Mouse (Mus musculus): Measurements from ENCODE around the gene Gm6993. TPM values are rescaled to one million over a fixed set of nuclear protein-coding genes. Genes with fewer than 3 reads are reported as not detected.

Gm6993 gene
- polyA plus RNA-seq, 1 experiment: not detected

DNA sequence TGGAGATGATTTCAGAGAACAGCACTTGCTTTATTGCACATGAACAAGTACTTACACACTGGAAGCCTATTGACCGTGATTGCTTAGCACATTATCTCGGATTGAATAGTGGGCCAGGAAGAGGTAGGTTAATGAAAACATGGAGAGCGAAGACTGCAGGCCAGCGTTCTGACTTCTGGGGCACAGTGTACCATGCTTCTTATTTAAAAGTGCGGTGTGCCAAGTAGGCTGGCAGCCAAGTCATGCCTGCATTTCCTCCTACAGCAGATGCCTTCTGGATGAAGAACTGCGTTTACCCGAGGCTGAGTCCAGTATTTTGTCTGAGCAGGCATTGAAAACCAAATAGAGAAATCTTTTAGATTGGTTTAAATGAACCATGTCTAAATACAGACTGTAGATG lies 27.0 kb upstream of the Gm6993 start:
- no peaks in the 10 kb centered on the region for H3K4me1 ChIP-seq (ENCODE audit: control insufficient read depth, insufficient read depth, low read length)
- WGBS: 74% methylated on average over 7 of the region's 7 CpGs
- TF ChIP-seq POLR2A (IDR thresholded peaks at IDR 0.05; ENCODE audit: borderline replicate concordance, control insufficient read depth, low read depth, low read length) (no peak), CTCF (IDR thresholded peaks at IDR 0.05; ENCODE audit: control insufficient read depth, insufficient read depth, low read length) (no peak)

DNA sequence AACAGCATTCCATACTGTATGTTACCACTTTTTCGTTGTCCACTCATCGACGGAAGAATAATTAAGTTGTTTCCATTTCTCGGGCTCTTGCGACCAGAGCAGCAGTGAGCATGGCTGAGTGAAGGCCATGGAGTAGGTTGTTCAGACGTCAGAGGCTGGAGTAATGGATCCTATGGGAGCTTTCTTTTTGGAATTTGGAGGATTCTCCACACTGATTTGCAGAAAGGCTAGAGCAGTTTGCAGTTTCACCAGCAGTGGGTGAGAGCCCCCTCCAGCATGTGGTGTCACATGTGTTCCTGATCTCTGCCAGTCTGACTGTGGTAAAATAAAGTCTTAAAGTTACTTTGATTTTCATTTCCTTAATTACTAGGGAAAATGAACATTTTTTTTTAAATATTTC lies 25.6 kb upstream of the Gm6993 start:
- no peak overlapping the region for H3K27ac ChIP-seq (ENCODE audit: control insufficient read depth, insufficient read depth, low read depth, low read length, poor library complexity)
- no peak overlapping the region for H3K4me3 ChIP-seq (replicated peaks; ENCODE audit: control insufficient read depth, low read depth, low read length)
- H3K4me1 ChIP-seq (ENCODE audit: control insufficient read depth, insufficient read depth, low read length): no peaks in the 10 kb centered on the region
- TF ChIP-seq POLR2A (IDR thresholded peaks at IDR 0.05; ENCODE audit: borderline replicate concordance, control insufficient read depth, low read depth, low read length) (no peak), CTCF (IDR thresholded peaks at IDR 0.05; ENCODE audit: control insufficient read depth, insufficient read depth, low read length) (no peak)
- WGBS: 83% methylated on average over 6 of the region's 6 CpGs

More for the DNA sequence above, 27.0 kb upstream of the Gm6993 start:
- H3K4me3 ChIP-seq (replicated peaks; ENCODE audit: control insufficient read depth, low read depth, low read length): no peak overlapping the region
- H3K27ac ChIP-seq (ENCODE audit: control insufficient read depth, insufficient read depth, low read depth, low read length, poor library complexity): no peak overlapping the region

DNA sequence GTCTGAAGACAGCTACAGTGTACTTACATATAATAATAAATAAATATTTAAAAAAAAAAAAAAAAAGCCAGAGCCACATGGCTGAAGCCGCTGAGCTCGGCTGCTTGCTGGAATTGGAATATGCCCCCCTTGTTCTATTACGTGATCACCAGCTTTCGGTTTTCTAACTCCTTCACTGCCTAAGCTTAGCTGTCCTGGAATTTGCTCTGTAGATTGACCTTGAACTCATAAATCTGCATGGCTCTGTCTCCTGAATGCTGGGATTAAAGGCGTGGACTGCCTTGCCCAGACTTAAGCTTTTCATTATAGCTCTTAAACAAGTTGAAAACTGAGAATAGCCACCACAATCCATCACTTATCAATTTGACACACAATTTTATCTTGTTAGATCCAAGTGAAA lies 23.3 kb upstream of the Gm6993 start:
- Histone ChIP-seq H3K27ac (ENCODE audit: control insufficient read depth, insufficient read depth, low read depth, low read length, poor library complexity) (no peak overlapping the region), H3K4me1 (ENCODE audit: control insufficient read depth, insufficient read depth, low read length) (no peaks in the 10 kb centered on the region), H3K4me3 (replicated peaks; ENCODE audit: control insufficient read depth, low read depth, low read length) (no peak overlapping the region)
- TF ChIP-seq POLR2A (IDR thresholded peaks at IDR 0.05; ENCODE audit: borderline replicate concordance, control insufficient read depth, low read depth, low read length) (no peak), CTCF (IDR thresholded peaks at IDR 0.05; ENCODE audit: control insufficient read depth, insufficient read depth, low read length) (no peak)
- WGBS: 91% methylated on average over 5 of the region's 5 CpGs

DNA sequence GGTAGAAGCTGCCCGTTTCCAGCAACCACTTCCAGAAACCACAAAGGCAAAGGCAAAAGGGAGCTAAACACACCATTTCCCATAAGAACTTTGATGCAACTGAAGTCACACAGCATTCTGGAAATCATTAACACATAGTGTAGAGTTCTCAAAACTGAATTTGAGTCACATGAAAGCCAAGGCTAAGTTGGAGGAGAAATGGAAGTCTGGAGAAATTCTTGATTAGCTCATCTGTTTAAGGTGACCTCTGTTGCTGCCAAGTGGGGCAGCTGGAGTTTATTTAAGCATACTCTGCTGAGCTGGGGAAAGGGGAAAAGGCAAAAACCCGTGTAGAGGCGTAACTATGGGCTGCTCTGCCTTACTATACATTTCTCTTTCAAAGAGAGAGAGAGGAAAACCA lies 21.8 kb upstream of the Gm6993 start:
- H3K27ac ChIP-seq (ENCODE audit: control insufficient read depth, insufficient read depth, low read depth, low read length, poor library complexity): no peak overlapping the region
- H3K4me1 ChIP-seq (ENCODE audit: control insufficient read depth, insufficient read depth, low read length): no peaks in the 10 kb centered on the region
- WGBS: 60% methylated on average over 3 of the region's 3 CpGs
- no peak overlapping the region for H3K4me3 ChIP-seq (replicated peaks; ENCODE audit: control insufficient read depth, low read depth, low read length)
- TF ChIP-seq CTCF (IDR thresholded peaks at IDR 0.05; ENCODE audit: control insufficient read depth, insufficient read depth, low read length) (no peak), POLR2A (IDR thresholded peaks at IDR 0.05; ENCODE audit: borderline replicate concordance, control insufficient read depth, low read depth, low read length) (no peak)

- Histone ChIP-seq H3K4me3 (replicated peaks; ENCODE audit: control insufficient read depth, low read depth, low read length) (no peak overlapping the region), H3K27ac (ENCODE audit: control insufficient read depth, insufficient read depth, low read depth, low read length, poor library complexity) (no peak overlapping the region), H3K4me1 (ENCODE audit: control insufficient read depth, insufficient read depth, low read length) (no peaks in the 10 kb centered on the region)
- WGBS: 74% methylated on average over 6 of the region's 6 CpGs
- TF ChIP-seq CTCF (IDR thresholded peaks at IDR 0.05; ENCODE audit: control insufficient read depth, insufficient read depth, low read length) (no peak), POLR2A (IDR thresholded peaks at IDR 0.05; ENCODE audit: borderline replicate concordance, control insufficient read depth, low read depth, low read length) (no peak)
Measured at GRCm38 (mm10) chr12:31221522-31221921, 19.0 kb upstream of the Gm6993 start.

- Histone ChIP-seq H3K4me1 (ENCODE audit: control insufficient read depth, insufficient read depth, low read length) (no peaks in the 10 kb centered on the region), H3K27ac (ENCODE audit: control insufficient read depth, insufficient read depth, low read depth, low read length, poor library complexity) (no peak overlapping the region), H3K4me3 (replicated peaks; ENCODE audit: control insufficient read depth, low read depth, low read length) (no peak overlapping the region)
- TF ChIP-seq POLR2A (IDR thresholded peaks at IDR 0.05; ENCODE audit: borderline replicate concordance, control insufficient read depth, low read depth, low read length): no peak
- TF ChIP-seq CTCF (IDR thresholded peaks at IDR 0.05; ENCODE audit: control insufficient read depth, insufficient read depth, low read length): no peak
- WGBS: 51% methylated on average over 2 of the region's 2 CpGs
Measured at GRCm38 (mm10) chr12:31222282-31222681, 18.3 kb upstream of the Gm6993 start.

- 29% methylated on average over 3 of the region's 3 CpGs for WGBS
- Histone ChIP-seq H3K27ac (ENCODE audit: control insufficient read depth, insufficient read depth, low read depth, low read length, poor library complexity) (no peak overlapping the region), H3K4me3 (replicated peaks; ENCODE audit: control insufficient read depth, low read depth, low read length) (no peak overlapping the region), H3K4me1 (ENCODE audit: control insufficient read depth, insufficient read depth, low read length) (no peaks in the 10 kb centered on the region)
- no peak for TF ChIP-seq CTCF (IDR thresholded peaks at IDR 0.05; ENCODE audit: control insufficient read depth, insufficient read depth, low read length)
- no peak for TF ChIP-seq POLR2A (IDR thresholded peaks at IDR 0.05; ENCODE audit: borderline replicate concordance, control insufficient read depth, low read depth, low read length)
Measured at GRCm38 (mm10) chr12:31222741-31223140, 17.8 kb upstream of the Gm6993 start.

DNA sequence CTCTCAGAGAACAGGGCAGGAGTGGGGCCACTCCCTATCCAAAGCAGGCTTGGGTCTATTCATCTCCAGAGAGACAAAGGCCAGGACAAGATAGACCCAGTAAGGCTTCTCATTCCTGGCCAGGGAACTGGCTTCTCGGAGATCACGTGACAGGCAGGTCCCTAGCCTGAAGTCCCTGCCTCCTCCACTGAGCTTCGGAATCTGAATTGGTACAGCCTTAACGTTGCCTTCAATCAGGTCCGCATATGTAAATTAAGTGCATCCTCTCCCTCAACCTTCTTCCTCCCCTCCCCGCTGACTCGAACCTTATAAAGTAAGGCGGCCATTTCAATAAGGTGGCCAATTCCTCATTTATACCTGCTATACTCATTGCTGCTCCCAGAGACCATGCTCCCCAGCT lies 15.1 kb upstream of the Gm6993 start:
- TF ChIP-seq CTCF (IDR thresholded peaks at IDR 0.05; ENCODE audit: control insufficient read depth, insufficient read depth, low read length): no peak
- no peak for TF ChIP-seq POLR2A (IDR thresholded peaks at IDR 0.05; ENCODE audit: borderline replicate concordance, control insufficient read depth, low read depth, low read length)
- 68% methylated on average over 8 of the region's 8 CpGs for WGBS
- Histone ChIP-seq H3K4me3 (replicated peaks; ENCODE audit: control insufficient read depth, low read depth, low read length) (no peak overlapping the region), H3K4me1 (ENCODE audit: control insufficient read depth, insufficient read depth, low read length) (no peaks in the 10 kb centered on the region), H3K27ac (ENCODE audit: control insufficient read depth, insufficient read depth, low read depth, low read length, poor library complexity) (no peak overlapping the region)

- no peak overlapping the region for H3K27ac ChIP-seq (ENCODE audit: control insufficient read depth, insufficient read depth, low read depth, low read length, poor library complexity)
- no peaks in the 10 kb centered on the region for H3K4me1 ChIP-seq (ENCODE audit: control insufficient read depth, insufficient read depth, low read length)
- 84% methylated on average over 3 of the region's 3 CpGs for WGBS
- no peak overlapping the region for H3K4me3 ChIP-seq (replicated peaks; ENCODE audit: control insufficient read depth, low read depth, low read length)
- TF ChIP-seq POLR2A (IDR thresholded peaks at IDR 0.05; ENCODE audit: borderline replicate concordance, control insufficient read depth, low read depth, low read length): no peak
- TF ChIP-seq CTCF (IDR thresholded peaks at IDR 0.05; ENCODE audit: control insufficient read depth, insufficient read depth, low read length): no peak
Measured at GRCm38 (mm10) chr12:31227167-31227566, 13.4 kb upstream of the Gm6993 start.

All from bone marrow, adult 2 months (tissue).